Mouse (Mus musculus): ENCODE data around the gene Map2k4. TPM values are rescaled to one million over a fixed set of nuclear protein-coding genes. Genes with fewer than 3 reads are reported as not detected.

Gene Map2k4
- total and polyA plus RNA-seq, 2 experiments from 2014 or later = 123 to 175 TPM

DNA sequence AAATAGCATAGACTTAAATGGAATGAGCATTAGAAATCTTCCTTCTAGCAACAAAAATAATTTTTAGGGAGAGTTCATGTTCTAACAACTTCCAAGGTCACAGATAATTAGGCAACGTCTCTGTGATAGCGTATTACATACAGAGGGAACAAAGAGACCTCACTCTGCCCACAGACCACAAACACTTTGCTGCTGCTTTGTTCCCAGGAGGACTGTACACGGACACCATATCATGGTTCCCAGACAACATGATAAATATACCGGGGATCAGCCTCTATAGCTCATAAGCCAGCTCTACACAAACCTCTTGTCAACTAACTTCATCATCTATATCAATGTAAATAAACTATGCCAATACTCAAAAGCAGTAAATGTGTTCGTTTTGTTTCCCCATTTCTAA, 18.1 kb downstream of the Map2k4 start:
- no peak for DNase-seq (ENCODE audit: low spot score)
- no peak for TF ChIP-seq CTCF (IDR thresholded peaks at IDR 0.05)
- H3K9me3 ChIP-seq (ENCODE audit: low read length) = no peaks in the 10 kb centered on the region
- no peaks in the 10 kb centered on the region for H3K36me3 ChIP-seq (ENCODE audit: insufficient read depth, low read length)
- H3K27me3 ChIP-seq (ENCODE audit: insufficient read depth, low read length) = no peaks in the 10 kb centered on the region
- ATAC-seq (ENCODE audit: low FRiP score) = no peak
- H3K4me1 ChIP-seq (ENCODE audit: insufficient read depth, low read length) = no peaks in the 10 kb centered on the region; the same call in 1 of the 2 replicates
- H3K9ac ChIP-seq (replicated peaks; ENCODE audit: low read length, poor library complexity, severe bottlenecking) = no peak overlapping the region
- H3K4me3 ChIP-seq (ENCODE audit: low read depth, low read length) = no peak overlapping the region
- H3K27ac ChIP-seq (ENCODE audit: low read depth, low read length) = no peak overlapping the region
- WGBS = 80% methylated on average over 5 of the region's 5 CpGs
- no peak overlapping the region for H3K4me2 ChIP-seq (ENCODE audit: low read depth, low read length, poor library complexity, severe bottlenecking)

DNA sequence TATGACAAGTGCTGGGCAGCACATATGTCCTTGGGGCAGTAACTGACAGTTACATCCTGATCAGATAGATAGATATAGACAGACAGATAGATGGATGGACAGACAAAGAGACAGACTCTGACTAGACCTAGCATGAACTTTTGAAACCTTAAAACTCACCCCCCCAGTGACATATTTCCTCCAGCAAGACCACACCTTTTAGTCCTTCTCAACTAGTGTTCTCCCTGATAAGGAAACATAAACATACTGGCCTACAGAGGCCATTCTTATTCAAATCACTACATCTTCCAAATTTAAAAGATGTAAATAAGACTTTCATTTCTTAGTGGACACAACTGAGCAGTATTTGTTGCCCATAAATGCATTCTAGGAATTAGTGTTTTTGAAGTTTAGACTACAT, 19.7 kb downstream of the Map2k4 start:
- DNase-seq (ENCODE audit: low spot score) = no peak

GRCm38 (mm10) chr11:65760912-65761311, 27.2 kb downstream of the Map2k4 start:
- Histone ChIP-seq H3K27ac (ENCODE audit: low read depth, low read length) (no peak overlapping the region), H3K4me1 (ENCODE audit: insufficient read depth, low read length) (no peaks in the 10 kb centered on the region), H3K36me3 (ENCODE audit: insufficient read depth, low read length) (no peaks in the 10 kb centered on the region), H3K4me2 (ENCODE audit: low read depth, low read length, poor library complexity, severe bottlenecking) (no peak overlapping the region), H3K27me3 (ENCODE audit: insufficient read depth, low read length) (no peaks in the 10 kb centered on the region), H3K9ac (replicated peaks; ENCODE audit: low read length, poor library complexity, severe bottlenecking) (no peak overlapping the region), H3K4me3 (ENCODE audit: low read depth, low read length) (no peak overlapping the region), H3K9me3 (ENCODE audit: low read length) (no peaks in the 10 kb centered on the region)
- ATAC-seq (ENCODE audit: low FRiP score) (no peak), DNase-seq (ENCODE audit: low spot score) (no peak)
- no peak for TF ChIP-seq CTCF (IDR thresholded peaks at IDR 0.05)
- WGBS = 96% methylated on average over 2 of the region's 2 CpGs

More for the DNA sequence above, 19.7 kb downstream of the Map2k4 start:
- Histone ChIP-seq H3K27me3 (ENCODE audit: insufficient read depth, low read length) (no peaks in the 10 kb centered on the region), H3K4me1 (ENCODE audit: insufficient read depth, low read length) (no peaks in the 10 kb centered on the region; the same call in 1 of the 2 replicates), H3K4me2 (ENCODE audit: low read depth, low read length, poor library complexity, severe bottlenecking) (no peak overlapping the region), H3K9ac (replicated peaks; ENCODE audit: low read length, poor library complexity, severe bottlenecking) (no peak overlapping the region), H3K36me3 (ENCODE audit: insufficient read depth, low read length) (no peaks in the 10 kb centered on the region), H3K9me3 (ENCODE audit: low read length) (no peaks in the 10 kb centered on the region), H3K27ac (ENCODE audit: low read depth, low read length) (no peak overlapping the region), H3K4me3 (ENCODE audit: low read depth, low read length) (no peak overlapping the region)
- ATAC-seq (ENCODE audit: low FRiP score) = no peak
- no peak for TF ChIP-seq CTCF (IDR thresholded peaks at IDR 0.05)

- Histone ChIP-seq H3K4me1 (ENCODE audit: insufficient read depth, low read length) (no peaks in the 10 kb centered on the region), H3K9me3 (ENCODE audit: low read length) (no peaks in the 10 kb centered on the region), H3K4me3 (ENCODE audit: low read depth, low read length) (no peak overlapping the region), H3K36me3 (ENCODE audit: insufficient read depth, low read length) (no peaks in the 10 kb centered on the region), H3K27ac (ENCODE audit: low read depth, low read length) (no peak overlapping the region), H3K9ac (replicated peaks; ENCODE audit: low read length, poor library complexity, severe bottlenecking) (no peak overlapping the region), H3K27me3 (ENCODE audit: insufficient read depth, low read length) (no peaks in the 10 kb centered on the region), H3K4me2 (ENCODE audit: low read depth, low read length, poor library complexity, severe bottlenecking) (no peak overlapping the region)
- no peak for TF ChIP-seq CTCF (IDR thresholded peaks at IDR 0.05)
- DNase-seq (ENCODE audit: low spot score) (no peak), ATAC-seq (ENCODE audit: low FRiP score) (no peak)
- WGBS = 89% methylated on average over 1 of the region's 1 CpGs
Measured at GRCm38 (mm10) chr11:65759350-65759749, 28.7 kb downstream of the Map2k4 start.

- no peaks in the 10 kb centered on the region for H3K27me3 ChIP-seq (ENCODE audit: insufficient read depth, low read length)
- DNase-seq (ENCODE audit: low spot score) (no peak), ATAC-seq (ENCODE audit: low FRiP score) (no peak)
- no peak overlapping the region for H3K4me2 ChIP-seq (ENCODE audit: low read depth, low read length, poor library complexity, severe bottlenecking)
- no peak for TF ChIP-seq CTCF (IDR thresholded peaks at IDR 0.05)
- H3K36me3 ChIP-seq (ENCODE audit: insufficient read depth, low read length) = no peaks in the 10 kb centered on the region
- no peaks in the 10 kb centered on the region for H3K4me1 ChIP-seq (ENCODE audit: insufficient read depth, low read length)
- no peak overlapping the region for H3K27ac ChIP-seq (ENCODE audit: low read depth, low read length)
- no peak overlapping the region for H3K9ac ChIP-seq (replicated peaks; ENCODE audit: low read length, poor library complexity, severe bottlenecking)
- H3K4me3 ChIP-seq (ENCODE audit: low read depth, low read length) = no peak overlapping the region
- no peaks in the 10 kb centered on the region for H3K9me3 ChIP-seq (ENCODE audit: low read length)
- 86% methylated on average over 4 of the region's 4 CpGs for WGBS
Measured at GRCm38 (mm10) chr11:65754161-65754560, 33.9 kb downstream of the Map2k4 start.

DNA sequence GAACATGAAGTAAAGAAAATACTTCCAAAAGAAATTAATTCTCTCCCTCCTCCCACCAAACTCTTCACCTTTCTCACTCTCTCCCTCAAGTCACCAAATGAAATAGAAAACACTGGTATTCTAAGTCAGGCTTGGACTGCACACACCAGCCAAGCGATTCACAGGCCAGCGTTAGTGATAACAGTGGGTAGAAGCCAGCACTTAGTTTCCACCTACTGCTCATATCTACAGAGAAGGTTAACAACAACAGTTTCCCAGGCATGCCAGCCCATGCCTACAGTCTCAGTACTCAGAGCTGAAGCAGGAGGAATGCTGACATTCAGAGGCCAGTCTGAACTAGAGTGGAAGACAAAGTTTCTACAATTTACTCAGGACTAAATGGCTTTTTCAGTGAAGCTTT, 34.5 kb downstream of the Map2k4 start:
- Histone ChIP-seq H3K9ac (replicated peaks; ENCODE audit: low read length, poor library complexity, severe bottlenecking) (no peak overlapping the region), H3K27ac (ENCODE audit: low read depth, low read length) (no peak overlapping the region), H3K4me3 (ENCODE audit: low read depth, low read length) (no peak overlapping the region), H3K4me1 (ENCODE audit: insufficient read depth, low read length) (no peaks in the 10 kb centered on the region), H3K9me3 (ENCODE audit: low read length) (no peaks in the 10 kb centered on the region), H3K4me2 (ENCODE audit: low read depth, low read length, poor library complexity, severe bottlenecking) (no peak overlapping the region), H3K27me3 (ENCODE audit: insufficient read depth, low read length) (no peaks in the 10 kb centered on the region), H3K36me3 (ENCODE audit: insufficient read depth, low read length) (no peaks in the 10 kb centered on the region)
- TF ChIP-seq CTCF (IDR thresholded peaks at IDR 0.05) = no peak
- ATAC-seq (ENCODE audit: low FRiP score) = no peak
- DNase-seq (ENCODE audit: low spot score) = no peak
- 90% methylated on average over 2 of the region's 2 CpGs for WGBS

All from midbrain, postnatal 0 days (tissue).